Mouse (Mus musculus): ENCODE data around the gene Zrsr1.

GRCm38 (mm10) chr11:22987357-22987756 lies 15.6 kb downstream of the Zrsr1 start:
- TF ChIP-seq CTCF (IDR thresholded peaks at IDR 0.05; ENCODE audit: borderline replicate concordance, control insufficient read depth, extremely low read depth, insufficient read depth, low read length, poor library complexity) = no peak
- no peak for TF ChIP-seq POLR2A (IDR thresholded peaks at IDR 0.05; ENCODE audit: control insufficient read depth, extremely low read depth, insufficient read depth, low read length, poor library complexity)

Measured in thymus, adult 2 months (tissue).